Mouse (Mus musculus) telencephalon, adult 2 months (tissue): ENCODE results near the gene Rab23.
"Not testable (repeated sequence)": the region's sequence is repeated elsewhere in the genome, so short reads cannot be mapped to it uniquely, and the experiment has no call there.

ENCODE experiments used
- DNase-seq: peaks from one replicate; pipeline ENCODE4 v3.0.0-alpha.2; 2011; ENCODE audit warnings: low read depth, low spot score

The Rab23 gene

DNA sequence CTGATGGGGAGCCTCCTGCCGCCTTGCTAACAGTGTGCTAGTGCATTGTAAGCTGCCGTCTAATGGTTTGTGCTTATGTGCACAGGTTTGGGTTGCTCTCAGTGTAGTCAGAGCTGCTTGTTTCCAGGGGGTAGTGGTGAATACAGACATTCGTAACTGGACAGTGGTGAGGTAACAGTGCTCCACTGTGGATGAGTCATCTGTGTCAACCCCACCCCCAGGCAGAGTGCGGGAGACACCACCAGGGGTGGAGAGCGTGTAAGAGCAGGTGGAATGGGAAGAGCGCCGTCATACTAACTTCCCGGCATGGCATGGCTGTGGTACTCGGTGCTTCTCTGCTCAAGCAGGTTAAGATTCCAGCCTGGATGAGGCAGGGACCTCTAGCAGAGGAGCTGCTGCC lies 13.4 kb downstream of the Rab23 start:
- DNase-seq, result no peak

- DNase-seq, result no peak
Observed at GRCm38 (mm10) chr1:33734001-33734685, 14.5 kb downstream of the Rab23 start.

DNA sequence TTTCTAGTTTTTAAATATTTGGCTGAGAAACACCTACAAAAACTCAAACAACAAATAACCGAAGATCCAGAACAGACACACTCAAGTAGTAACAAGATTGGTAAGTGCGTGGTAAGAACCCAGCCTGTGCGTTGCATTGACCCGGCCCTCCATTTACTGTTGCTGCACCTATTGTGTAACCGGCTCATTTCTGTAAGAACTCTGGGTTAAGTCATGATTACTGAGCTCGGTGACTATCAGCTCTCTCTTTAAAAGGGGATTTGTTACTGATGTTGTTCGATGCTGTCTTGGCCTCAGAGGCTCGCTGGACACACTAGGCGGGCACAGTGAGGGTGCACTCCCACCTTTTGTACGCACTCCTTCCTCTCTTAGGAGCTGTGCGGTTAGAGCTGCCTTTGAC lies 18.6 kb downstream of the Rab23 start:
- no peak for DNase-seq

- no peak for DNase-seq
Observed at GRCm38 (mm10) chr1:33738681-33739278, 19.1 kb downstream of the Rab23 start.

- no peak for DNase-seq
Observed at GRCm38 (mm10) chr1:33739302-33739701, 19.6 kb downstream of the Rab23 start.

DNA sequence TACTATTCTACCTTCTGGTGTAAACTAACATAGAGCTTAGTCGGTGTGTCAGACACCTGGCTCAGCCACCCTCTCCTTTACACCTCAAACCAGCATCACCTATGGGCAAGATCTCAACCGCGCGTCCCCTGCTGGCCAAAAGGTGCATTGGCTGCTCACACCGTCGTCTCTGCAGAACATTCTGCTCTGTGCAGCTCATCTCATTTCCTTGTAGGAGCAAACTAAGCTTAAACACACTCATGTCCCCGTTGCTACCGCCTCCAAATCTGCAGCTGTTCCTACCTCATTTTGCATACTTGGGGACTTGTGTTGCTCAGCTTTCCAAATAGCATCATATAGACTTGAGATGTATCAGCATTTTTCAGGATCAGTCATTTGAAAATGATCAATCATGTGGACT lies 23.2 kb downstream of the Rab23 start:
- peak; percentile 60 for DNase-seq

- not testable (repeated sequence) for DNase-seq
Observed at GRCm38 (mm10) chr1:33744815-33745214, 25.1 kb downstream of the Rab23 start.

- no peak for DNase-seq
Observed at GRCm38 (mm10) chr1:33745901-33746300, 26.2 kb downstream of the Rab23 start.

- DNase-seq, result no peak
Observed at GRCm38 (mm10) chr1:33749109-33749508, 29.4 kb downstream of the Rab23 start.

DNA sequence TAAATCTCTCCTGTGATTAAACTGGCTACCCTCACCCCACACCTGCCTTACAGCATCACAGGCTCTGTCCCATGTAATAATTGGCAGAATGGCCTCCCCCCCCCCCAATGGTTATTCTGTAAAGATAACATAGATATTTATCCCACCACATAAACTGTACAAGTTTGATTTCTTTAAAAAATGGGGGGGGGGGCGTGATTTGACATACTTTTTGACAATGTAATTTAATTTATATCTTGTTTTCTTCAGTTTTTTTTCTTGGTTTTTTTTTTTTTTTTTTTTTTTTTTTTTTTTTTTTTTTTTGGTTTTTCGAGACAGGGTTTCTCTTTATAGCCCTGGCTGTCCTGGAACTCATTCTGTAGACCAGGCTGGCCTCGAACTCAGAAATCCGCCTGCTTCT lies 30.0 kb downstream of the Rab23 start:
- DNase-seq, result not testable (repeated sequence)

GRCm38 (mm10) chr1:33751283-33751682 lies 31.6 kb downstream of the Rab23 start:
- peak; percentile 61 for DNase-seq

GRCm38 (mm10) chr1:33754089-33754488 lies 34.4 kb downstream of the Rab23 start:
- DNase-seq, result no peak

- DNase-seq, result no peak
Observed at GRCm38 (mm10) chr1:33754965-33755735, 35.5 kb downstream of the Rab23 start.

GRCm38 (mm10) chr1:33755799-33756198 lies 36.1 kb downstream of the Rab23 start:
- DNase-seq, result no peak

DNA sequence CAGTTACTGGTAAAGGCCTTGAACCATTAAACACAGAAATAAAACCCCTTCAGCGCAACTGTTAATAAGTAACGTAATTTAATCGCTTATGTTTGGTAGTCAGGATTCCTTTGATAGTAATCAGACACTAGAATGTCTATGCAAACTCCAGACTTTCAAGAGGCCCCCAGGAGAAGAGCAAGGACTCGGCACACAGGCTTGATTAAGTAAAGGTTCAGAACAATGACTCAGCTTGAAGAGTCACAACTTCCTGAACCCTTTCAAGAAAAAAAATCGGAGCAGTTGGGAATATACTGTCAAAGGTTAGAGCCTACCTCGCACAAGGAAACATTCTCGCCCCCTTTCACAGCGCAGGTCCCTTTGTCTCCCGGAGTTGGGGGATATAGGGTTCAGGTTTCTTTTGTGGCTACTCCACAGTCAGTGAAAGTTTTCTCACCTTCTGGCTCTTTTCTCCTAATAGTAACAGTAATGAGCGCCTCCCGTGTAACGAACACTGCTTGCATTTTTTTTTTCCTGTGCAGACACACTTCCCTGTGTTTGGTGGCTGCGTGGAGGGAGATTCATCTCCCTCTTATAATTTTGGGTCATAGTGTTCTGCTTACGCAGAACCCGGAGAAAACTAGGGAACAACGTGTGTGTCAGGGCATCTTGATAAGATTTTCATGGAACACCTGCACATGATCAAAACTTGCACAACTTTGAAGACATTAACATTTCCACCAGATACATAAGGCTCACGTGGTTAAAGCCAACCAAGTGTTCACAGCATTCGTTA lies 36.8 kb downstream of the Rab23 start:
- no peak for DNase-seq

DNA sequence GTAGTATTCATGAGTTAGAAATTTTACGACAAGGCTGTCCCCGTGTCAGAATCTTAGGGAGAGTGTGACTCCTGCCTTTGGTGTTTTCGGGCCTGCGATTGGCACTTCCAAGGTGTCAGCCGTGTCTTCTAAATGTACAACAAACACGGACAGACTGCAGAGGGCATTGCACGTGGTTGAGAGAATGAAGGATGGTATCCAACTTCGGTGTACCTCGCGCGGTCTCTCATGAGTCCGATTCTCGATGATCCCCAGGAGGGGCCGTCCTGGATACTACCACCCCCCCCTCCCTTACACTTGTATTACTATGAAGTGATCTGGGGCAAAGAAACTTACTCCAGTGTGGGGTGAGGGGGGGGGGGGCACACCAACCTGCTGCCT lies 37.3 kb downstream of the Rab23 start:
- no peak for DNase-seq

GRCm38 (mm10) chr1:33757491-33758041 lies 37.9 kb downstream of the Rab23 start, which contains the start of gene Bag2:
TSS of gene Bag2 (minus strand) at chr1:33757795.
- DNase-seq, result no peak

DNA sequence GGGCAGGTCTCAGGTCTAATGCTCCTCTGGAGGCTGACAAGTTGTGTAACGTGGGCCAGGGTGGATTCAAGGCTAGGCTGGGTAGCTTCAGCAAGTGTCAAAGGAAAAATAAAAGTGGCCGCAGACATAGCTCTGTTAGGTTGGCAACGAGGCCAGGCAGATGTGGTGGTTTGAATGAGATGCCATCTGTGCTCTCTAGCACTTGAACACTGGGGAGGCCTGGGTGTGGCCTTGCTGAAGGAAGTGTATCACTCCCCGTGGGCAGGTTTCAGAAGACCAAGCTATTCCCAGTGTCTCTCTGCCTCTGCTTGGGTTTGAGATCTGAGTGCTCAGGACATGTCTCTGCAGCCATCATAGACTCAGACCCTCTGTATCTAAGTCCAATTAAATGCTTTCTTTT lies 38.8 kb downstream of the Rab23 start:
- DNase-seq, result no peak

- DNase-seq, result no peak
Observed at GRCm38 (mm10) chr1:33763826-33764225, 44.1 kb downstream of the Rab23 start.

DNA sequence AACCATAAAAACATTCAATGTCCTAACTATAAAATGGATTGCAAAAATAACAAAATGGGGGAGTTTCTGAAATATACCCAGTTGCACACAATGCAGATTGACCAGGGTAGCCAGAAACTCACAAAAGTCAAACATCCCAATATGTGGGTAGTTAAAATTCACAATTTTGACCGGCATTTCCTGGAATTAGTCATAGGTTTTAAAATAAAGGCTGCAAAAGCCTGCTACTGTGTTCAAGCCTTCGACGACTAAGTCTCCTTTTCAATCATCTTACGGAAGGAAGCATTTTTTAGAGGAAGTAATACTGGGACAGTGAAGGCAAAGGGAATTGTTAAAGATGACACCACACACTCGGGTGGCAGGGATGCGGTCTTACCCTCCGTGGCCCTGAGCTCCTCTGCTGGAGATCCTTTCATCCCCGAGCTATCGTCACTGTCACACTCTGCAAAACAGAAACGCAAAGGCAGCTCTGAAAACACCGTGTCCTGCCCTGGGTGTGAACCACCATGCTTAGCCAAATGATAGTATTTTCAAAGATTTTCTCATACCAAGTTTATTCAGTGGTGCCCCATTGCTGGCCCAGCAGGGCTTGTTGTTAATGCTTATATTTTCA lies 45.9 kb downstream of the Rab23 start:
- DNase-seq, result no peak
